Mouse (Mus musculus): ENCODE data around the gene Ift22.

GRCm38 (mm10) chr5:136867706-136868105, 40.2 kb upstream of the Ift22 start:
- TF ChIP-seq POLR2A (IDR thresholded peaks at IDR 0.05; ENCODE audit: insufficient read length, low read depth): no peak
- no peak for TF ChIP-seq REST (IDR thresholded peaks at IDR 0.05; ENCODE audit: insufficient read depth, insufficient read length)
- no peak for TF ChIP-seq POLR2AphosphoS2 (IDR thresholded peaks at IDR 0.05; ENCODE audit: insufficient read length, low read depth)
- no peak for TF ChIP-seq MAX (IDR thresholded peaks at IDR 0.05; ENCODE audit: low read depth)
